Comparison of ENCODE assay signal across 1 mouse cellular context in genomic region chr12:80124756-80125155, GRCm38 (mm10).
TF ChIP-seq lines count a peak whose summit lies in the region.

No protein-coding gene starts in this region.

TF ChIP-seq in myocyte, 11 proteins besides CTCF, POLR2A, EP300 and RAD21 (continued from another document):
- no peak for TF ChIP-seq E2F4 (IDR thresholded peaks at IDR 0.05; ENCODE audit: insufficient read depth)
